Mouse (Mus musculus): Measurements from ENCODE around the gene Knstrn.

- TF ChIP-seq CTCF (IDR thresholded peaks at IDR 0.05; ENCODE audit: low read depth, low read length), result no peak
- TF ChIP-seq TAL1 (conservative IDR thresholded peaks at IDR 0.05; ENCODE audit: low read depth, low read length), result no peak
- TF ChIP-seq GATA1 (IDR thresholded peaks at IDR 0.05; ENCODE audit: borderline replicate concordance, low read length), result no peak
Observed at GRCm38 (mm10) chr2:118804474-118804873, 9.3 kb upstream of the Knstrn start.

All from G1E (cell line).